Mouse (Mus musculus) lung, embryonic 14.5 days (tissue): ENCODE measurements around the gene Prkag1. TPM values are rescaled to one million over a fixed set of nuclear protein-coding genes. Genes with fewer than 3 reads are reported as not detected.

Source experiments
- ATAC-seq: fragments of 200-750 bp; cut with Nextera tagmentation; 2 replicates; pipeline ENCODE4 v1.8.0; 2017; ENCODE audit warnings: mild to moderate bottlenecking, moderate TSS enrichment, moderate library complexity; ENCODE audit not compliant: insufficient read depth
- DNase-seq: peaks from one replicate; pipeline ENCODE4 v3.0.0-alpha.2; 2015
- H3K27ac ChIP-seq: fragments of 300-500 bp; sonication (generic); 2 replicates; pipeline ENCODE4 v1.5.1; 2014; ENCODE audit warnings: low read depth, mild to moderate bottlenecking, moderate library complexity
- H3K27me3 ChIP-seq: fragments of 300-500 bp; sonication (generic); 2 replicates; pipeline ENCODE4 v1.6.1; 2014; ENCODE audit warnings: low read length, control low read depth; ENCODE audit not compliant: insufficient read depth
- H3K36me3 ChIP-seq: fragments of 300-500 bp; sonication (generic); 2 replicates; pipeline ENCODE4 v1.6.1; 2014; ENCODE audit warnings: control low read depth; ENCODE audit not compliant: insufficient read depth
- H3K4me1 ChIP-seq: fragments of 300-500 bp; sonication (generic); 2 replicates; pipeline ENCODE4 v1.6.1; 2014; ENCODE audit warnings: antibody characterized with exemption, control low read depth; ENCODE audit not compliant: insufficient read depth
- H3K4me2 ChIP-seq: fragments of 300-500 bp; sonication (generic); 2 replicates; pipeline ENCODE4 v1.6.1; 2014; ENCODE audit warnings: mild to moderate bottlenecking
- H3K4me3 ChIP-seq: fragments of 300-500 bp; sonication (generic); 2 replicates; pipeline ENCODE4 v1.5.1; 2014; ENCODE audit warnings: low read depth, low read length
- H3K9ac ChIP-seq: fragments of 300-500 bp; sonication (generic); 2 replicates; pipeline ENCODE4 v1.6.1; 2014
- H3K9me3 ChIP-seq: fragments of 300-500 bp; sonication (generic); 2 replicates; pipeline ENCODE4 v1.6.1; 2016; ENCODE audit warnings: low read depth, low read length, control low read depth
- CTCF ChIP-seq: IDR thresholded peaks from 2 replicates; pipeline ENCODE4 v1.5.1; 2016; ENCODE audit warnings: antibody characterized with exemption, low read depth
- WGBS: fragments of 180-500 bp; shearing (Covaris S2); extraction: QIAGEN DNeasy Blood & Tissue Kit; methylation state at CpG from one replicate; pipeline ENCODE4 v1.1.7; 2014; 5-methylcytosine and 5-hydroxymethylcytosine counted together
- polyA plus RNA-seq: library from polyadenylated mRNA; unstranded; fragments of >200 nt; fragmentation: Nextera tagmentation; extraction: Ambion mirVana; gene quantifications from 2 replicates; pipeline ENCODE4 v1.2.1, GENCODE M21; 2014

Prkag1 gene
- polyA plus RNA-seq, 1 experiment from 2014 or later: 93.4 TPM

GRCm38 (mm10) chr15:98780573-98780972, 50.7 kb downstream of the Prkag1 start:
- H3K4me2 ChIP-seq: no peak overlapping the region
- no peak overlapping the region for H3K9ac ChIP-seq
- no peaks in the 10 kb centered on the region for H3K4me1 ChIP-seq
- no peaks in the 10 kb centered on the region for H3K9me3 ChIP-seq
- no peak overlapping the region for H3K4me3 ChIP-seq
- TF ChIP-seq CTCF: no peak
- H3K36me3 ChIP-seq: no peaks in the 10 kb centered on the region
- no peak overlapping the region for H3K27ac ChIP-seq
- peaks cover 67% of the 10 kb centered on the region for H3K27me3 ChIP-seq
- DNase-seq (no peak), ATAC-seq (no peak)
- WGBS: 3% methylated on average over 13 of the region's 13 CpGs

- no peak overlapping the region for H3K4me2 ChIP-seq
- no peak for DNase-seq
These were observed 51.2 kb downstream of the Prkag1 start for GRCm38 (mm10) chr15:98780075-98780474.

GRCm38 (mm10) chr15:98778806-98779205, 52.5 kb downstream of the Prkag1 start:
- Histone ChIP-seq H3K4me2 (no peak overlapping the region), H3K27ac (no peak overlapping the region), H3K4me1 (no peaks in the 10 kb centered on the region), H3K36me3 (no peaks in the 10 kb centered on the region), H3K9ac (no peak overlapping the region), H3K4me3 (no peak overlapping the region), H3K9me3 (no peaks in the 10 kb centered on the region), H3K27me3 (peaks cover 82% of the 10 kb centered on the region)
- WGBS: 4% methylated on average over 11 of the region's 11 CpGs
- DNase-seq (no peak), ATAC-seq (no peak)
- TF ChIP-seq CTCF: no peak

More at GRCm38 (mm10) chr15:98780075-98780474, 51.2 kb downstream of the Prkag1 start:
- Histone ChIP-seq H3K27ac (no peak overlapping the region), H3K36me3 (no peaks in the 10 kb centered on the region), H3K4me1 (no peaks in the 10 kb centered on the region), H3K4me3 (no peak overlapping the region), H3K9ac (no peak overlapping the region), H3K9me3 (no peaks in the 10 kb centered on the region), H3K27me3 (peaks cover 69% of the 10 kb centered on the region)
- 1% methylated on average over 8 of the region's 8 CpGs for WGBS
- no peak for TF ChIP-seq CTCF
- no peak for ATAC-seq

- H3K9ac ChIP-seq: no peak overlapping the region
- ATAC-seq (no peak), DNase-seq (no peak)
- no peak overlapping the region for H3K27ac ChIP-seq
- TF ChIP-seq CTCF: no peak
- H3K27me3 ChIP-seq: peaks cover 87% of the 10 kb centered on the region
- no peaks in the 10 kb centered on the region for H3K9me3 ChIP-seq
- under 1% methylated on average over 25 of the region's 25 CpGs for WGBS
- H3K36me3 ChIP-seq: no peaks in the 10 kb centered on the region
- H3K4me3 ChIP-seq: peak overlapping the region; percentile 24
- no peaks in the 10 kb centered on the region for H3K4me1 ChIP-seq
- H3K4me2 ChIP-seq: peak overlapping the region; percentile 50
These were observed 53.0 kb downstream of the Prkag1 start for GRCm38 (mm10) chr15:98778191-98778770.

GRCm38 (mm10) chr15:98777762-98778161, 53.6 kb downstream of the Prkag1 start, which contains the start of gene Wnt10b:
Wnt10b (minus strand) TSS chr15:98778150.
- 0% methylated on average over 27 of the region's 33 CpGs for WGBS

GRCm38 (mm10) chr15:98777005-98777616, 54.2 kb downstream of the Prkag1 start:
- Histone ChIP-seq H3K36me3 (no peaks in the 10 kb centered on the region), H3K4me1 (peaks cover 3% of the 10 kb centered on the region; the same call in 1 of the 2 replicates), H3K27ac (no peak overlapping the region), H3K4me2 (peak overlapping the region; percentile 44), H3K4me3 (peak overlapping the region; percentile 24; the same call in 1 of the 2 replicates), H3K27me3 (peaks cover 99% of the 10 kb centered on the region), H3K9me3 (no peaks in the 10 kb centered on the region), H3K9ac (no peak overlapping the region)
- no peak for ATAC-seq
- DNase-seq: no peak
- TF ChIP-seq CTCF: no peak
- WGBS: 3% methylated on average over 19 of the region's 19 CpGs

More at GRCm38 (mm10) chr15:98777762-98778161, 53.6 kb downstream of the Prkag1 start, which contains the start of gene Wnt10b:
- ATAC-seq: no peak
- no peak within 1 kb of the TSS for H3K27ac ChIP-seq
- peak within 1 kb of the TSS; percentile 24 for H3K4me3 ChIP-seq
- H3K9ac ChIP-seq: no peak within 1 kb of the TSS
- no peak for TF ChIP-seq CTCF
- no peaks in the 10 kb centered on the region for H3K36me3 ChIP-seq
- DNase-seq: no peak
- H3K4me1 ChIP-seq: no peaks in the 10 kb centered on the region
- peaks cover 92% of the 10 kb centered on the region for H3K27me3 ChIP-seq
- H3K9me3 ChIP-seq: no peaks in the 10 kb centered on the region
- H3K4me2 ChIP-seq: peak within 1 kb of the TSS; percentile 50

- H3K27me3 ChIP-seq: peaks cover 100% of the 10 kb centered on the region
- DNase-seq: peak; percentile 60
- peaks cover 3% of the 10 kb centered on the region; the same call in 1 of the 2 replicates for H3K4me1 ChIP-seq
- TF ChIP-seq CTCF: no peak
- H3K9ac ChIP-seq: peak overlapping the region; percentile 21; the same call in 1 of the 2 replicates
- ATAC-seq: peak; percentile 43
- no peaks in the 10 kb centered on the region for H3K9me3 ChIP-seq
- under 1% methylated on average over 62 of the region's 62 CpGs for WGBS
- H3K4me2 ChIP-seq: peak overlapping the region; percentile 44
- no peaks in the 10 kb centered on the region for H3K36me3 ChIP-seq
- peak overlapping the region; percentile 21 for H3K4me3 ChIP-seq
- no peak overlapping the region for H3K27ac ChIP-seq
These were observed 54.9 kb downstream of the Prkag1 start for GRCm38 (mm10) chr15:98776280-98777004.
